Mouse (Mus musculus): ENCODE data around the gene Ccdc22. TPM values are rescaled to one million over a fixed set of nuclear protein-coding genes. Genes with fewer than 3 reads are reported as not detected.

Gene Ccdc22
- polyA plus RNA-seq, 1 experiment from 2014 or later = 36.1 TPM

DNA sequence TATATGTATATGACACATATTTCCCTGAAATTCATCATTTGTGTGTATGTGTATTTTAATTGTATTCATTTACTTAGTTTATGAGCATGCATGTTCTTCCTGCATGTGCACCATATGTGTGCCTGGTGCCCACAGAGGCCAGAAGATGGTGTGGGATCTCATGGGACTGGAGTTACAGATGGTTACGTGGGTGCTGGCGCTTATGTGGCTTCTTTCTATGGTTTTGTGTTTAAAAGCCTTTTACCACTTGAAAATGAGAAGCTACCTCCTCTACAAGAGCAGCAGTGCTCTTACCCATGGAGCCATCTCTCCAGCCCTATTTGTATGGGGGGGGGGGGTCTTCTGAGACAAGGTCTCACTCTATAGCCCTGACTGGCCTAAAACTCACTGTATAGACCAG, 24.2 kb downstream of the Ccdc22 start:
- H3K9ac ChIP-seq (ENCODE audit: low read depth, low read length) = no peak overlapping the region
- H3K4me3 ChIP-seq (ENCODE audit: low read length) = no peak overlapping the region
- WGBS = 83% methylated on average over 2 of the region's 2 CpGs
- no peak for ATAC-seq
- no peaks in the 10 kb centered on the region for H3K4me1 ChIP-seq (ENCODE audit: control insufficient read depth, insufficient read depth, low read length)
- H3K27me3 ChIP-seq (replicated peaks; ENCODE audit: control insufficient read depth, insufficient read depth, low read length) = no peaks in the 10 kb centered on the region
- no peaks in the 10 kb centered on the region for H3K9me3 ChIP-seq (ENCODE audit: control insufficient read depth, low read length)
- no peak overlapping the region for H3K4me2 ChIP-seq (ENCODE audit: low read depth, low read length)
- H3K27ac ChIP-seq (ENCODE audit: low read length) = no peak overlapping the region
- no peaks in the 10 kb centered on the region for H3K36me3 ChIP-seq (ENCODE audit: control insufficient read depth, insufficient read depth, low read length)

DNA sequence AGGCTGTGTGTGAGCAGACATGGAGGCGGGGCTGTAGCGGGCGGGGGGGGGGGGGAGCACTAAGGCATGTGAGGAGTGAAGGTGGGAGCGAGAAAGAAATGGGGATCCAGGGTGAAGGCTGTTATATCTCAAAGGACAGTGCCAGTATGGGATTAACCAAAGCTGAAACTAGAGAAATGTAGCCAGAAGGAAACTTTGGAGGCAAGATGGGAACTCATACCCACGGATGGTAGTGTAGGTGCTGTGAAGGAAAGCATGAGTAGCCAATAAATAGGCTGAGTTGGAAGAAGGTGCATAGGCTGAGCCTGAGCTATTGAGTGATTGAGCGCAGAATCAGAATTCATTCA, 30.5 kb downstream of the Ccdc22 start:
- Histone ChIP-seq H3K4me2 (ENCODE audit: low read depth, low read length) (peak overlapping the region; percentile 60), H3K9ac (ENCODE audit: low read depth, low read length) (0 out of 2 replicates have a peak overlapping the region, but pooled peaks have one; percentile 29), H3K4me1 (ENCODE audit: control insufficient read depth, insufficient read depth, low read length) (peaks cover 8% of the 10 kb centered on the region), H3K27ac (ENCODE audit: low read length) (no peak overlapping the region), H3K36me3 (ENCODE audit: control insufficient read depth, insufficient read depth, low read length) (no peaks in the 10 kb centered on the region), H3K9me3 (ENCODE audit: control insufficient read depth, low read length) (no peaks in the 10 kb centered on the region), H3K4me3 (ENCODE audit: low read length) (peak overlapping the region; percentile 46), H3K27me3 (replicated peaks; ENCODE audit: control insufficient read depth, insufficient read depth, low read length) (no peaks in the 10 kb centered on the region)
- WGBS = 10% methylated on average over 5 of the region's 6 CpGs
- ATAC-seq = no peak

DNA sequence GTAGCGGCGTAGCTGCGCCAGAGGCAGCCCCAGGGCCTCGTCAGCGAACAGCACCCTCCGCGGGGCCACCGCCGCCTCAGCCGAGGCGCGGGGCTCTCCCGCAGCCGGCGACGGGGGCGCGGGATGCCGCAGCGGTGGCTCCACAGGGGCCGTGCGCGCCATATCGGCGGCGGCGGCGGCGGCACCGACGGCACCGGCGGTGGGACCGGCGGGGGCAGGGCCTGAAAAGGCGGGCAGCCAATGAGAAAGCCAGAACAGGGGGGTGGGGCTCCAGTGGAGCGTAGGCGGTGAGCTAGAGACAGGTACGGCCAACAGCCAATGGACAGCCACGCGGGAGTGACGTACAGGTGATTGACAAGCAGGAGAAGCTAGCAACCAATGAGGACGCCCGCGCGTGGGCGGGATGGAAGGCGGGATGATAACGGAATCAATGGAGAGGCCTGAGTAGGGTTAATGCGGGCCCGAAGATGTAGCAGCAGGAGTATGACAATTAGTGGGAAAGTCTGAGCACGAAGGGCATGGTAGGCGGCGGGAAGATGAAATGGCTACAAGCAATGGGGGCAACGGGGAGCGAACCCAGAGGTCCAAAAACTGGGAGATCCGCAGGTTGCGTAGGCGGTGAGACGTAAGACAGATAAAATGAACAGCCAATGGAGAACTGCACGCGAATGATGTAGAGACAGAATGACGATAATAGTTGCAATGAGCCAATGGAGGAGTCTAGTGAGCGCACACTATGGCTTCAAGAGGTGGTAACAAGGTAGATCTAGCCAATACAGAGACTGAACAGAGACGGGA, 31.0 kb downstream of the Ccdc22 start, which contains the start of gene Ppp1r3f:
Gene Ppp1r3f, minus strand, starts transcription at position 197 of the 798 bp plus-strand sequence.
- ATAC-seq = peak; percentile 98

DNA sequence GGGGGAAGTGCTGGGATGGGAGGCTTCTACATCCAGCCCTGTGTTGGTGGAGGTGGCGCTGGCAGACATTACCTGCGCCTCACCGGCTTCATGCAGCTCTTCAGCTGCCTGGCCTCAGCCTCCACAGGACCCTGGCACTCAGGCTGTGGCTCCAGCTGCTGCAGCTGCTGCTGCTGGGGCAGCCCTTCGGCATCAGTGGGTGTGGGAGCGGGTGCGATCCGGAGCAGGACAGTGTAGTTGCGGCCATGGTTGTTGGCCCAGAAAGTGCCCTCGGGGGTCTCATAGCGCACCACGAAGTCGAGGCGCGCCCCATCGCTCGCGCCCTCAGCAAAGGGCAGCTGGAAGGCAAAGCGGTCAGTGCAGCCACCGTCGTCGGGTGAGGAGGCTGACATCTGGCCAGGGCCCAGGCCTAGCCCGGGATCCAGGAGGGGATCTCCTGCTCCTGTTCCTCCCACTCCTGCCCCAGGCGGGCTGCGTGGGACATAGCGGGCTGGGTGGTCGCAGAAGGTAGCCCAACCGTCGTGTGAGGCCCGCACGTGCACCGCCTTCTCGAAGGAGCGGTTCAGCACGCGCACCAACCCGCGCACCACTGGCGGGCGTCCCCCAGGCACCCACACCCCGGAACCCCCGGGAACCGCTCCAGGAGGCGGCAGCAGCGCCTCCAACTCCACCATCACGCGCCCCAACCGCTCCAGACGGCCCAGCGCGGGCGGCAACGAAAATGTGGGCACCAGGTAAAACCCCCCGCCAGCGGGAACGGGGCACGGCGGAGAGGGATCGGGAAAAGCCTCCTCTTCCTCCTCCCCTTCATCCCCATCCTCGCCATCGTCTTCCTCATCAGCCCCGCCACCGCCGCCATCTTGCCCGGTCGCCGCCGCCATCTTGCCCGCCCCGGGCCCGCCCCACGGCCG, 31.9 kb downstream of the Ccdc22 start, which contains the start of gene Foxp3:
Gene Foxp3, plus strand, starts transcription at position 469 of the 911 bp plus-strand sequence.
- Histone ChIP-seq H3K4me3 (ENCODE audit: low read length) (peak within 1 kb of the TSS; percentile 61), H3K9me3 (ENCODE audit: control insufficient read depth, low read length) (no peaks in the 10 kb centered on the region), H3K4me2 (ENCODE audit: low read depth, low read length) (peak within 1 kb of the TSS; percentile 74), H3K27me3 (replicated peaks; ENCODE audit: control insufficient read depth, insufficient read depth, low read length) (no peaks in the 10 kb centered on the region), H3K9ac (ENCODE audit: low read depth, low read length) (peak within 1 kb of the TSS; percentile 78), H3K36me3 (ENCODE audit: control insufficient read depth, insufficient read depth, low read length) (no peaks in the 10 kb centered on the region), H3K4me1 (ENCODE audit: control insufficient read depth, insufficient read depth, low read length) (peaks cover 8% of the 10 kb centered on the region), H3K27ac (ENCODE audit: low read length) (peak within 1 kb of the TSS; percentile 76)
- peak; percentile 71 for ATAC-seq
- 33% methylated on average over 55 of the region's 72 CpGs for WGBS

More for the DNA sequence above, 31.0 kb downstream of the Ccdc22 start, which contains the start of gene Ppp1r3f:
- Histone ChIP-seq H3K4me3 (ENCODE audit: low read length) (peak within 1 kb of the TSS; percentile 61), H3K4me1 (ENCODE audit: control insufficient read depth, insufficient read depth, low read length) (peaks cover 8% of the 10 kb centered on the region), H3K9me3 (ENCODE audit: control insufficient read depth, low read length) (no peaks in the 10 kb centered on the region), H3K4me2 (ENCODE audit: low read depth, low read length) (peak within 1 kb of the TSS; percentile 74), H3K27ac (ENCODE audit: low read length) (peak within 1 kb of the TSS; percentile 76), H3K27me3 (replicated peaks; ENCODE audit: control insufficient read depth, insufficient read depth, low read length) (no peaks in the 10 kb centered on the region), H3K9ac (ENCODE audit: low read depth, low read length) (peak within 1 kb of the TSS; percentile 78), H3K36me3 (ENCODE audit: control insufficient read depth, insufficient read depth, low read length) (no peaks in the 10 kb centered on the region)
- 21% methylated on average over 64 of the region's 65 CpGs for WGBS

DNA sequence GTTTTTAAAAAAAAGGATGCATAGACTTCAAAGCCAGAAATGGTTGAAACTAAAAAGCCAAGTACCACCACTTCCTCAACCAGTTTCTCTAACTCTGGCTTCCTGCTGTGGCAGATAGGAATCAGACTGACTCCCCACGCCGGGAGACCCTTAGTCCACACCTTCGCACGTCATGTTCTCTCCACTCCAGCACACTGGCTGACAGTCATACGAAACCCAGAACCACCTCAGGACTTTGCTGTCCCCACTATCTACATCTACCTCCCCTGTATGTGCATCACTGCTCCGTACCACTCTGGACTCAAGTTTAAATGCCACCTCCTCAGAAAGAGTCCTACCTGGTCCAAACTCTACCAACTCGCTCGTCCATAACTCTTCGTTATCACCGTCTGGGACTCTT, 32.9 kb downstream of the Ccdc22 start:
- ATAC-seq = no peak
- H3K27ac ChIP-seq (ENCODE audit: low read length) = peak overlapping the region; percentile 47; the same call in 1 of the 2 replicates
- 75% methylated on average over 10 of the region's 10 CpGs for WGBS
- no peaks in the 10 kb centered on the region for H3K9me3 ChIP-seq (ENCODE audit: control insufficient read depth, low read length)
- H3K36me3 ChIP-seq (ENCODE audit: control insufficient read depth, insufficient read depth, low read length) = no peaks in the 10 kb centered on the region
- H3K4me2 ChIP-seq (ENCODE audit: low read depth, low read length) = peak overlapping the region; percentile 74
- no peaks in the 10 kb centered on the region for H3K27me3 ChIP-seq (replicated peaks; ENCODE audit: control insufficient read depth, insufficient read depth, low read length)
- peaks cover 8% of the 10 kb centered on the region for H3K4me1 ChIP-seq (ENCODE audit: control insufficient read depth, insufficient read depth, low read length)
- no peak overlapping the region for H3K9ac ChIP-seq (ENCODE audit: low read depth, low read length)
- peak overlapping the region; percentile 6; the same call in 1 of the 2 replicates for H3K4me3 ChIP-seq (ENCODE audit: low read length)

DNA sequence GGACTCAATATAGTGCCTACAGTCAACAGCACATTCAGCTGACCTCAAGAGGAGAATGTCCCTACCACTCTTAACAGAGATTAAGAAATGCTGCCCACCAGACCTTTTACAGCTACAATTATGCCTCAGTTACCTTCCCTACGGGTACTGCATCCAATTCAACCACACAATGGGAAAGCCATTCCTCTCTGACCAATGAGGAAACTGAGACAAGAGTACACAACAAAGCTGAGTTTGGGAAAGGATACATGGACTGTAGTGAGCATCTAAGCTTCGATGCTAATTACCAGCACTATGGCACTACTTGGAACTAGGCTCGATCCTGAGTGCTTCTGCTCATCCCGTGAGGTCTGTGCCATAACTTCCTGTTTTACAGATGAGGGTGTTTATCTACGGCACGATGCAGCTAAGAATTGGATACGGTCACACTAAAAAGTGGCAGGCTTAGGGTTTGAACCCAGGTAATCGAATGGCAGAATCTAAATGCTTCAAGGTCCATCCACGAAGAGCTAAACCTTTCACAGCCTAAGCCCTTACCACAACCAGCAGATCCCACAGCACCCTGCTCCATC, 33.7 kb downstream of the Ccdc22 start:
- Histone ChIP-seq H3K4me3 (ENCODE audit: low read length) (no peak overlapping the region), H3K4me2 (ENCODE audit: low read depth, low read length) (no peak overlapping the region), H3K4me1 (ENCODE audit: control insufficient read depth, insufficient read depth, low read length) (peaks cover 8% of the 10 kb centered on the region), H3K9me3 (ENCODE audit: control insufficient read depth, low read length) (no peaks in the 10 kb centered on the region), H3K27ac (ENCODE audit: low read length) (no peak overlapping the region), H3K27me3 (replicated peaks; ENCODE audit: control insufficient read depth, insufficient read depth, low read length) (no peaks in the 10 kb centered on the region), H3K9ac (ENCODE audit: low read depth, low read length) (no peak overlapping the region), H3K36me3 (ENCODE audit: control insufficient read depth, insufficient read depth, low read length) (no peaks in the 10 kb centered on the region)
- WGBS = 88% methylated on average over 9 of the region's 9 CpGs
- ATAC-seq = no peak

DNA sequence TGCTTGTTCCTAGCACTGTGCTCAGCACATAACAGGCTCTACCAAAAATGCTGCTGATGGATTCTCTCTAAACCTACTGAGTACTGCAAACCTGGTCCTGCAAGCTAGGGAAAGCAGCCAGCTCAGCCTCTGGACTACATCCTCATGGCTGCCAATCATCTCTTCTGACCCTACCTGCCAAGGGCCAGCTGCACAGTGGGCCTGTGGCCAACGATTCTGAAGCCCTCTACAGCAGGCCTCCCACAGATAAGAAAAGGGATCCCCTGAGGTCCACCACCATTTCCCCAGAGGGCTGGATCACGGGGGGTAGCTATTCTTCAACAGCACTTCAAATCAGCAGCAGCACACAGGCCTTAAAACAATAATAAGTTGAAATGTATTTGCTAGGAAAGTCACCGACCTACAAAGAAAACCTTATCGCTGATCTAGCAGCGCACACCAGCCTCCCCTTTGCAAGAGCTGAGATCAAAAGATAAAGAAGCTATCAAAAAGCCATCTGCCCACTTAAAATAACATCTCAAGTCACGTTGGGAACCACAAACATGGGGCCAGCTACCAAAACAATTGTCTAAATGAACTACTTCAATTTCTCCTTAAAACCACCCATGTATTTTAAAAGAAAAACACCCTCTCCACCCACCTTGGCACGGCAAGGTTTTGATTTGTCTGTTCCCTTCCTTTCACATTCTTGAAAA, 34.7 kb downstream of the Ccdc22 start:
- H3K9ac ChIP-seq (ENCODE audit: low read depth, low read length) = no peak overlapping the region
- H3K4me1 ChIP-seq (ENCODE audit: control insufficient read depth, insufficient read depth, low read length) = peaks cover 8% of the 10 kb centered on the region
- H3K27me3 ChIP-seq (replicated peaks; ENCODE audit: control insufficient read depth, insufficient read depth, low read length) = no peaks in the 10 kb centered on the region
- no peaks in the 10 kb centered on the region for H3K36me3 ChIP-seq (ENCODE audit: control insufficient read depth, insufficient read depth, low read length)
- WGBS = 62% methylated on average over 7 of the region's 7 CpGs
- no peaks in the 10 kb centered on the region for H3K9me3 ChIP-seq (ENCODE audit: control insufficient read depth, low read length)
- H3K27ac ChIP-seq (ENCODE audit: low read length) = no peak overlapping the region
- no peak overlapping the region for H3K4me3 ChIP-seq (ENCODE audit: low read length)
- no peak overlapping the region for H3K4me2 ChIP-seq (ENCODE audit: low read depth, low read length)
- no peak for ATAC-seq

DNA sequence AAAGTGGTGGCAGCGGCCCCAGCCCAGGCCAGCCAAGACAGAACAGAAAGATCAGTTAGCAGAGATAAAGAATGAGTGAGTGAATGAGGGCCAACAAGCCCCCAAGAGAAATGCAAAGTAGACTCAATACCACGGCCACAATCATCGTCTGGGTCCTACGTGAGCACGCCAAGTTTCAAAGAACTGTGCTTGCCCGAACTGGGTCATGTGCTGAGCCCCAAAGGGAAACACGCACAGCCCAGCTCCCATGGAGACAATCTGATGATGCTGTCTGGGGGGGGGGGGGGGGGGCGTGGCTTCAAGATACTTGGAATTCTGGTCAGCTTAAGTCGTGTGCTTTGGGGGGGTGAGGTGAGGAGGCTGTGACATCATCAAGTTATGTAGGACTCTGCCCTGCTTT, 37.8 kb downstream of the Ccdc22 start:
- H3K9me3 ChIP-seq (ENCODE audit: control insufficient read depth, low read length) = no peaks in the 10 kb centered on the region
- H3K9ac ChIP-seq (ENCODE audit: low read depth, low read length) = no peak overlapping the region
- ATAC-seq = no peak
- 82% methylated on average over 8 of the region's 9 CpGs for WGBS
- no peak overlapping the region for H3K4me3 ChIP-seq (ENCODE audit: low read length)
- H3K36me3 ChIP-seq (ENCODE audit: control insufficient read depth, insufficient read depth, low read length) = no peaks in the 10 kb centered on the region
- H3K4me2 ChIP-seq (ENCODE audit: low read depth, low read length) = no peak overlapping the region
- H3K27me3 ChIP-seq (replicated peaks; ENCODE audit: control insufficient read depth, insufficient read depth, low read length) = no peaks in the 10 kb centered on the region
- no peak overlapping the region for H3K27ac ChIP-seq (ENCODE audit: low read length)
- H3K4me1 ChIP-seq (ENCODE audit: control insufficient read depth, insufficient read depth, low read length) = peaks cover 2% of the 10 kb centered on the region; the same call in 1 of the 2 replicates

Measured in intestine, embryonic 16.5 days (tissue).